Mouse (Mus musculus): ENCODE data around the gene Lpp. TPM values are rescaled to one million over a fixed set of nuclear protein-coding genes. Genes with fewer than 3 reads are reported as not detected.

The Lpp gene
- total and polyA plus RNA-seq, 2 experiments from 2014 or later, result 8.4 to 13.1 TPM

DNA sequence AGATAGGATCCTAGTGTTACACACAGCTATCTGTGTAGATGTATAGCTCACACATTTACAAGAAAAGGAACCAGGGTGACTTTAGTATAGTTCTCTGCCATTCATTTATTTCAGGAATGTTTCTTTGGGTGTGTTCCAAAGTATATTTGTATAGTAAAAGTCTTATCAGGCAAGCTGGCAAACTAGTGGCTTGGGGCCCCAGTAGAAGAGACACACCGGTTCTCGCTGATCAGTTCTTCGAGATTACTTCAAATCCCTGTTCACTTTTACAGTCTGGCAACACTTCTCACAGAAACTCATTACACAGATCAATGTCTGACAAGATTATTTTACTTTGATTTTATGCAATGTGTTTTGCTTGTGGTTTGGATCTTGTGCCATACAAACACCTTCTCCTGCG lies 408.0 kb downstream of the Lpp start:
- no peaks in the 10 kb centered on the region for H3K4me1 ChIP-seq (ENCODE audit: insufficient read depth, low read length)
- WGBS, result 84% methylated on average over 4 of the region's 4 CpGs
- H3K27me3 ChIP-seq (ENCODE audit: insufficient read depth, low read length), result no peaks in the 10 kb centered on the region
- no peak for DNase-seq (ENCODE audit: low spot score)
- H3K4me2 ChIP-seq (ENCODE audit: low read depth, low read length), result no peak overlapping the region
- no peak overlapping the region for H3K9ac ChIP-seq (replicated peaks; ENCODE audit: low read length)
- H3K27ac ChIP-seq, result no peak overlapping the region
- ATAC-seq, result no peak
- H3K4me3 ChIP-seq (ENCODE audit: low read length), result no peak overlapping the region
- TF ChIP-seq CTCF (IDR thresholded peaks at IDR 0.05; ENCODE audit: low read depth), result no peak
- H3K9me3 ChIP-seq (ENCODE audit: low read length), result no peaks in the 10 kb centered on the region
- H3K36me3 ChIP-seq (ENCODE audit: insufficient read depth, low read length), result no peaks in the 10 kb centered on the region

DNA sequence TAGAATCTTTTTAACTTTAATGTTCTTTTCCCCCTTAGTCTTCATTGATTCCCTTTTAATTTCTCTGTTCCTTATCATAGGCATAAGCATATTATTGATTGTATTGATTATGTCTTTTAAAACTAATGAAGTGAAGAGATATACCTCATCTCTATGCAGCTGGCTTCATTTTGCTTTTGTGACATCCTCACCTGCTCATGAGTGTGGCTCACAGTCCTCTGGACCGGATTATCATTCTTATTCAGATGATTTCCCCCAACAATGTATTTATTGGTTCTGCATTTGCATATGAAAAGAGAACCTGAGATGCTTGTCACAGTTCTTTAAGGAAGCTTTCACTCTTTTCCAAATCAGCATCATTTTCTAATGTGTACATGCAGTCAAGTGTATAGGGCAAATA lies 408.5 kb downstream of the Lpp start:
- Histone ChIP-seq H3K36me3 (ENCODE audit: insufficient read depth, low read length) (no peaks in the 10 kb centered on the region), H3K4me1 (ENCODE audit: insufficient read depth, low read length) (no peaks in the 10 kb centered on the region), H3K9ac (replicated peaks; ENCODE audit: low read length) (no peak overlapping the region), H3K4me3 (ENCODE audit: low read length) (no peak overlapping the region), H3K4me2 (ENCODE audit: low read depth, low read length) (no peak overlapping the region), H3K27ac (no peak overlapping the region), H3K27me3 (ENCODE audit: insufficient read depth, low read length) (no peaks in the 10 kb centered on the region), H3K9me3 (ENCODE audit: low read length) (no peaks in the 10 kb centered on the region)
- TF ChIP-seq CTCF (IDR thresholded peaks at IDR 0.05; ENCODE audit: low read depth), result no peak
- WGBS, result 17% methylated on average over 1 of the region's 1 CpGs
- ATAC-seq (no peak), DNase-seq (ENCODE audit: low spot score) (no peak)

DNA sequence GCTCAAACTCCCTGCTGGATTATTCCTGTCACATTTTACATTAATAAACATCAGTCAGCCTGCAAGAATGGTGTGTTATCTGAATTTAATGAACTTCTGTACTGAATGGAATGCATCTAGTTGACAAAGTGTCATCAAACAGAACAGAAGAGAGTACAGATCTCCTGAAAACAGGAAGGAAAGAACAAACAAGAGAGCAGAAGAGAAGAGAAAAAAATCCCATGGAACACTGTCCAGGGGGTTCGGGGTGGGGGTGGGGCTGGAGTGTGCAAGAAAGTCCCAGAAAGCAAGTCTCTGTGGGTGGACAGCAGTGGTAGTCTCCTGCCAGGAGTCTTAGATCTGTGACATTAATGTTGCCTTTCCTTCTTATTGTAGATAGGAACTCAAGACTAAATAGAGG lies 412.8 kb downstream of the Lpp start:
- no peak overlapping the region for H3K4me3 ChIP-seq (ENCODE audit: low read length)
- ATAC-seq, result no peak
- H3K4me2 ChIP-seq (ENCODE audit: low read depth, low read length), result no peak overlapping the region
- H3K9ac ChIP-seq (replicated peaks; ENCODE audit: low read length), result no peak overlapping the region
- no peaks in the 10 kb centered on the region for H3K9me3 ChIP-seq (ENCODE audit: low read length)
- H3K27me3 ChIP-seq (ENCODE audit: insufficient read depth, low read length), result no peaks in the 10 kb centered on the region
- no peak overlapping the region for H3K27ac ChIP-seq
- TF ChIP-seq CTCF (IDR thresholded peaks at IDR 0.05; ENCODE audit: low read depth), result no peak
- DNase-seq (ENCODE audit: low spot score), result no peak
- WGBS, result 85% methylated on average over 1 of the region's 1 CpGs
- no peaks in the 10 kb centered on the region for H3K36me3 ChIP-seq (ENCODE audit: insufficient read depth, low read length)
- H3K4me1 ChIP-seq (ENCODE audit: insufficient read depth, low read length), result no peaks in the 10 kb centered on the region

DNA sequence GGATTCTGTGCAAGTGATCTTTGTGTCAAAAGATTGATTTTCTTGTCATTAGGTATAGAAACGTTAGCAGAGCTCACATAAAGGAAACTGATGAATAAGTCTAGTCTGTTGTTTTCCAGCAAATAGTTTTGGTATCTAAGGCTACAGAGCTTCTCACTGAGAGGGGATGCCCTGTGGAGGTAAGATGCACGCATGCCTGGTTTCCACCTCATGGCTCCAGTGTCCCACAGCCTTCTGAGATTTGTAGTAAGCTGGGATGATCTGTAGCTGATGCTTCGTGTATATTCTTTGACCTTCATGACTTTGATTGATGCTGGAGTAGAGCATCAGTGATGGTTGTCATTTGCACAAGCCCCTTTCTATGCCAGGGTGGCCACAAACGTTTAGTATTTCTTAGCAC lies 414.3 kb downstream of the Lpp start:
- H3K9ac ChIP-seq (replicated peaks; ENCODE audit: low read length), result no peak overlapping the region
- 31% methylated on average over 4 of the region's 4 CpGs for WGBS
- no peak overlapping the region for H3K4me3 ChIP-seq (ENCODE audit: low read length)
- no peak overlapping the region for H3K27ac ChIP-seq
- no peak for ATAC-seq
- H3K4me1 ChIP-seq (ENCODE audit: insufficient read depth, low read length), result no peaks in the 10 kb centered on the region
- no peak overlapping the region for H3K4me2 ChIP-seq (ENCODE audit: low read depth, low read length)
- no peak for TF ChIP-seq CTCF (IDR thresholded peaks at IDR 0.05; ENCODE audit: low read depth)
- no peak for DNase-seq (ENCODE audit: low spot score)
- H3K27me3 ChIP-seq (ENCODE audit: insufficient read depth, low read length), result no peaks in the 10 kb centered on the region
- no peaks in the 10 kb centered on the region for H3K9me3 ChIP-seq (ENCODE audit: low read length)
- no peaks in the 10 kb centered on the region for H3K36me3 ChIP-seq (ENCODE audit: insufficient read depth, low read length)

DNA sequence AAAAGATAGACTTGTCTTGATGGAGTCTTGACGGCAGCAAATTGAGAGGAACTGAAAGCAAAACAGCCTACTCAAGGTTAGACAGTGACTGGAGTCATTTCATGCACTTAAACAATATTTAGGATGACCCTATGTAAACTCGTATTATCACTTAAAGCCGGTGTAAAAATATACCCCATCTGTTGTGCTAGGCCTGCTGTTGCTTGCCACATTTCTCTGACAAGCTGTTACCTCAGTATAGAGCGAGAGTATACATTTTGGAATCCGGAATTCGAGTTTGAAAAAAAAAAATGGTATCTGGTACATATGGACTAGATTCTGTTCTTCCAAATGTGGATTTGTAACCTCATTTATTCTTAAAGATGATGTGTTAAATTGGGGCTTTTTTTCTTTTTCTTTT lies 416.5 kb downstream of the Lpp start:
- Histone ChIP-seq H3K4me2 (ENCODE audit: low read depth, low read length) (no peak overlapping the region), H3K36me3 (ENCODE audit: insufficient read depth, low read length) (no peaks in the 10 kb centered on the region), H3K27me3 (ENCODE audit: insufficient read depth, low read length) (no peaks in the 10 kb centered on the region), H3K9me3 (ENCODE audit: low read length) (no peaks in the 10 kb centered on the region), H3K4me3 (ENCODE audit: low read length) (no peak overlapping the region), H3K27ac (no peak overlapping the region), H3K4me1 (ENCODE audit: insufficient read depth, low read length) (no peaks in the 10 kb centered on the region), H3K9ac (replicated peaks; ENCODE audit: low read length) (no peak overlapping the region)
- DNase-seq (ENCODE audit: low spot score) (no peak), ATAC-seq (no peak)
- 89% methylated on average over 6 of the region's 6 CpGs for WGBS
- TF ChIP-seq CTCF (IDR thresholded peaks at IDR 0.05; ENCODE audit: low read depth), result no peak

DNA sequence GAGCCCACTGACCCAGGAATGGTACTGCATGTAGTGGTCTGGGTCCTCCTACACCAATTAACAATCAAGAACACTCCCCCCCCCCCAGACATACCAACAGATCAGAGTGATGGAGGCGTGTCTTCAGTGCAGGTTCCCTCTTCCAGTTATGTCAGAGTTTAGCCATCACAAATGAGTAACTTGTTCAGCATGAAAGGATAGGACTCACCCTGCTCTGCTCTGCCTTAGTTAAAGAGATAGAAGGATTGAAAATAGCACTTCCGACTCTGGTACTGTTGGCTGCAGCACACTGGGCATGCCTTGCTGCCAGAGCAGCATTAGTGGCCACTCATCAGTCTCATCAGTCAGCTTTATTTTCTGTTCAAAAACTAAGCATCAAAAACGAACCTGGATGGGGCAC lies 423.3 kb downstream of the Lpp start:
- Histone ChIP-seq H3K27me3 (ENCODE audit: insufficient read depth, low read length) (no peaks in the 10 kb centered on the region), H3K4me1 (ENCODE audit: insufficient read depth, low read length) (no peaks in the 10 kb centered on the region), H3K4me2 (ENCODE audit: low read depth, low read length) (no peak overlapping the region), H3K4me3 (ENCODE audit: low read length) (no peak overlapping the region), H3K36me3 (ENCODE audit: insufficient read depth, low read length) (no peaks in the 10 kb centered on the region), H3K27ac (no peak overlapping the region), H3K9me3 (ENCODE audit: low read length) (no peaks in the 10 kb centered on the region), H3K9ac (replicated peaks; ENCODE audit: low read length) (no peak overlapping the region)
- no peak for DNase-seq (ENCODE audit: low spot score)
- no peak for TF ChIP-seq CTCF (IDR thresholded peaks at IDR 0.05; ENCODE audit: low read depth)
- no peak for ATAC-seq
- WGBS, result 80% methylated on average over 3 of the region's 3 CpGs

DNA sequence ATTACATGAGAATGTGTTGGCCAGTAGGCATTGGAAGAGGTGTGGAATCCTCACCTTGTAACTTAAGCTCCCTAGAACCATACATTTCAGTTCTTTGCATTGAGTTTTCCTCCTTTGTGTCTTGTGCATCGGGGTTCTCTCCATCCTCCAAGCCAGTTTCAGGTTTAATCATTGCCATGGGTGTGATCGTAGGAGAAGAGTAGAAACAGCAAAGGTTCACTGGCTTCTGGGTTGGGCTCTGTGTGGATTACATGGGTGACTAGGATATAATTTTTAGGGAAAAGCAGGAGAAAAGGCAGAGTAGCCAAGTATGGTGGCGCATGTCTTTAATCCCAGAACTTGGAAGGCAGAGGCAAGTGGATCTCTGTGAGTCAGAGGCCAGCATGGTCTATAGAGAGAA lies 424.1 kb downstream of the Lpp start:
- WGBS, result 97% methylated on average over 3 of the region's 3 CpGs
- no peak overlapping the region for H3K27ac ChIP-seq
- H3K9ac ChIP-seq (replicated peaks; ENCODE audit: low read length), result no peak overlapping the region
- no peaks in the 10 kb centered on the region for H3K9me3 ChIP-seq (ENCODE audit: low read length)
- no peaks in the 10 kb centered on the region for H3K36me3 ChIP-seq (ENCODE audit: insufficient read depth, low read length)
- no peak for TF ChIP-seq CTCF (IDR thresholded peaks at IDR 0.05; ENCODE audit: low read depth)
- H3K4me1 ChIP-seq (ENCODE audit: insufficient read depth, low read length), result no peaks in the 10 kb centered on the region
- DNase-seq (ENCODE audit: low spot score) (no peak), ATAC-seq (no peak)
- H3K4me2 ChIP-seq (ENCODE audit: low read depth, low read length), result no peak overlapping the region
- H3K27me3 ChIP-seq (ENCODE audit: insufficient read depth, low read length), result no peaks in the 10 kb centered on the region
- H3K4me3 ChIP-seq (ENCODE audit: low read length), result no peak overlapping the region

Data from hindbrain, postnatal 0 days (tissue).